Mouse (Mus musculus) monocyte, adult 5-6 weeks (primary cell): Measurements from ENCODE around the gene Acot2. TPM values are rescaled to one million over a fixed set of nuclear protein-coding genes. Genes with fewer than 3 reads are reported as not detected.
"Not testable (repeated sequence)": the region's sequence is repeated elsewhere in the genome, so short reads cannot be mapped to it uniquely, and the experiment has no call there.

ENCODE experiments used
- ATAC-seq: fragments of 153-309, 156-312 bp; replicated peaks from 2 replicates; pipeline ENCODE4 v1.8.0; 2017; ENCODE audit warnings: mild to moderate bottlenecking; ENCODE audit not compliant: low TSS enrichment, insufficient number of reproducible peaks, severe bottlenecking, poor library complexity, low FRiP score
- total RNA-seq: library from RNA; stranded (forward); fragments of 200-1000, 200-491, 200-594 nt; gene quantifications from 3 replicates; pipeline ENCODE4 v1.2.3, GENCODE M21; 2017

Gene Acot2
- total RNA-seq, result 15.4 to 18.4 TPM (median 16.3 TPM) in 3 replicates

DNA sequence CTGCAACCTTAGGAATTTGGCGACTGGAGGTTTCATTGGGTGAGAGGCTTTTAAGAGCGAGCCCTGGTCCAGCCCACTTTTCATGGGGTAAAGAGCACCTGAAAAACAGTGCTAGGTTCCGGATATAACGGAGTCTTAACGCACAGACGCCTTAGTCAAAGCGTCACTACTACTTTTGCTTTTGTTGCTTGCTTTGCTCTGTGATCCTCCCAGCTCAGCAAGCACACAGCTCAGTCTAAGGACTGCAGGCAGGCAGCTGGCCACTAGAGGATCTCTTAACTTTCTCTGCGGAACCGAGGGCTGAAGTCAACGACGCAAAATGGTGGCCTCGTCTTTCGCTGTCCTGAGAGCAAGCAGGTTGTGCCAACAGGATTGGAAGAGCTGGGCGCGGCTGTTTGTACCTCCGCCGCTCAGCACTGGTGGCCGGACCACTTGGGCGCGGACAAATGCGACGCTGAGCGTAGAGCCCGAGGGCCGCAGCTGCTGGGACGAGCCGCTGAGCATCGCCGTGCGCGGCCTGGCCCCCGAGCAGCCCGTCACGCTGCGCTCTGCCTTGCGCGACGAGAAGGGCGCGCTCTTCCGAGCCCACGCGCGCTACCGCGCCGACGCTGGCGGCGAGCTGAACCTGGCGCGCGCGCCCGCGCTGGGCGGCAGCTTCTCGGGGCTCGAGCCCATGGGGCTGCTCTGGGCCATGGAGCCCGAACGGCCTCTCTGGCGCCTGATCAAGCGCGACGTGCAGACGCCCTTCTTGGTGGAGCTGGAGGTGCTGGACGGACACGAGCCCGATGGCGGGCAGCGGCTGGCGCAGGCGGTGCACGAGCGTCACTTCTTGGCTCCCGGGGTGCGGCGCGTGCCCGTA lies at the start of gene Acot2:
Gene Acot2 (plus strand): TSS at position 279 of the 859 bp plus-strand sequence.
- peak; percentile 97 for ATAC-seq

DNA sequence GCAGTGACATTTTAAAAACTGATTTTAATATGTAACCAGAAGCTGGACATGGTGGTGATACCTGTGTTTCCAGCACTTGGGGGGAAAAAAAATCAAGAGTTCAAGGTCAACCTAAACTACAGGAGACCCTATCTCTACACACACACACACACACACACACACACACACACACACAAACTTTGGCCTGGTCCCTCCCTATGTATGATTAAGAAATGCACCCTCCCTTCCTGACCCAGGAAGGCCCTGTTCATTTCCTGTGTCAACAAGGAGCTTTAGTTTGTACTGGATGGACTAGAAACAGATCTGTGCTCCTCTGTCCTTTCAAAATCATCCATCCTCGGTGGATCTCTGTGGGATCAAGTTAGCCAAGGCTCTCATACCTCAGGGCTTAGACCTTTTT lies 49.1 kb upstream of the Acot2 start:
- not testable (repeated sequence) for ATAC-seq

DNA sequence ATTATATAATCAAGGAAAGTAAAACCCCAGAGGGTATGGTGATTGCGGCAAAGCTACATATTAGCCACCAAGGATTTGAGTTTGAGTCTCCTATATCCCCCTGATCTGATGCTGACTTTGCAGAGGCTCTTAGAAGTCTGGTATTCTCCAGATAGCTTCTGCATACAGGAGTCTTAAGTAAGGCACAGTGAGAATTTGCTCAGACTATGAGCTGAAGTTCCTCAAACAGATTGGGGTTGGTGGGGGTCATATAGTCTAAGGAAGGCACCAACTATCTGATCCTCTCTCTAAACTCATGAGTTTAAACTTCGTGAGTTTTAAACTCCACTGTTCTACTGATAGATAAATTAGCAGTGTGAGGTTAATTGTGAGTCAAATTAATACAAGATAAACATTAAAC lies 48.3 kb upstream of the Acot2 start:
- no peak for ATAC-seq

DNA sequence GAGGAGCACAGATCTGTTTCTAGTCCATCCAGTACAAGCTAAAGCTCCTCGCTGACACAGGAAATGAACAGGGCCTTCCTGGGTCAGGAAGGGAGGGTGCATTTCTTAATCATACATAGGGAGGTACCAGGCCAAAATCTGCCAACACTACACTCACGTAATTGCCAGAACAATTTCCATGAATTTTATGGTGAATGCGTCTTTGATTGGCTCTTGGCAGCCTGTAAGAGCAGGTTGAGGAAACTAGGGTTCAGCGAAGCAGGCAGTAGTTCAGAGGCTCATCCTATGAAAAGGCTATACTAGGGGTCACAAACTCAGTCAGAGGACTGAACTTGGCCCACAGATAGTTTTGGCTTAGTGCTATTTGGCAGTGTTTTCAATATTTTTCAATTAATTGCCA lies 47.6 kb upstream of the Acot2 start:
- ATAC-seq, result no peak

DNA sequence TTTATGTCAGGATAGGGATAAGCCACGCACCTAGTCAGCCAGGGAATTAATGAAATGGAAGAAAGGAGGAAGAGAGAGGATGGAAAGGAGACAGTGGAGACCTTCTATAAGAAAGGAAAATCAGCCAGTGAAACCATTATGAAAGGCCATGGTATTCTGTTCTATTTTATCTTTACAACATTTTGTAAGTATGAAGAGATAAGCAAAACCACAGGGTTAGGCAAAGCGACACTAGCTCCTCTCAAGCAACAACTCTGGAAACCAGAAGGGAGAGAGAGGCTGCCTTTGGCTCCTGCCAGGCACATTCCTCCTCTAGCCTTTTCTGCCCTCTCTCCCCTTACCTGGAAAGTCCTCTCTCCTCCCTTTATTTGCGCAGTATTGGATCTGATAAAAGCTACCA lies 45.7 kb upstream of the Acot2 start:
- no peak for ATAC-seq

DNA sequence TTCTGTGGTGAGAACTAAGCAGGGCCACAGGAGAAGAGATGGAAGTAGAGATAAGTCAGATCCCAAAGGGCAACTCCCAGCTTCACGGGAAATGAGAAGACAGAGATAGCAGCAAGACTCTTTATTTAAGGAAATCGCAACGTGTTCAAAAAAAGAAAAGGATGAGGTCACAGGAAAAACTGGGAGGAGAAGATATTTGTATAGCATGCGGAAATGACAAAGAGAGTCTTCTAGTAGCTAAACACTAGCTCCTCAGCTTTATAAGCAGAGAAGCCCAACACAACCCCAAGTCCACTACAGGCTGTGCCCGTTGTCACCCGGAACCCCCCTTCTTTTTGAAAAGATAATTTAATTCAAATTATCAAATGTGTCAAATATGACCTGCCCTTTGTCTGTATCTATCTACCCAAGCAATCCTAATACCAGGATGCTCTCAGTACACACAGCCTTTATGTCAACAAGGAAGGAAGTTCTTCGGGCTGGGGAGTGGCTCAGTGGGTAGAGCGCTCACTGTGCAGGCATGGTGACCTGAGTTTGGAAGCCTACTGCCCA lies 40.3 kb upstream of the Acot2 start:
- ATAC-seq, result no peak

DNA sequence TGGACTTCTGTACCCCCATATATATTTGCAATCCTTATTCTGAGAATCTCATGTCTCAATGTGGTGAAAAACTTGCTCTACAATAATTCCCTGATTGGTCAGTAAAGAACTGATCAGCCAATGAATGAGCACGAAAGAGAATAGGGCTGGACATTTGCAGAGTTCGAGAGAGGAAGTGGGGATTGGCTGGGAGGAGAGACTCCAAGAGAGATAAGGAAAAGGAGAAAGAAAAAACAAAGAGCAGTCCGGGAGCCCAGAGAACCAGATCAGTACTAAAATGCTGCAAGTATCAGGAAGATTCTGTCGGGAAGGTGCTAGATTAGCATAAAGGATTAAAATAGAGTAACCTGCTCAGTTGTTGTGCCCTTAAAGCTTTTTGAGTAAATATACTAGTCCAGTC lies 38.6 kb upstream of the Acot2 start:
- ATAC-seq, result no peak

DNA sequence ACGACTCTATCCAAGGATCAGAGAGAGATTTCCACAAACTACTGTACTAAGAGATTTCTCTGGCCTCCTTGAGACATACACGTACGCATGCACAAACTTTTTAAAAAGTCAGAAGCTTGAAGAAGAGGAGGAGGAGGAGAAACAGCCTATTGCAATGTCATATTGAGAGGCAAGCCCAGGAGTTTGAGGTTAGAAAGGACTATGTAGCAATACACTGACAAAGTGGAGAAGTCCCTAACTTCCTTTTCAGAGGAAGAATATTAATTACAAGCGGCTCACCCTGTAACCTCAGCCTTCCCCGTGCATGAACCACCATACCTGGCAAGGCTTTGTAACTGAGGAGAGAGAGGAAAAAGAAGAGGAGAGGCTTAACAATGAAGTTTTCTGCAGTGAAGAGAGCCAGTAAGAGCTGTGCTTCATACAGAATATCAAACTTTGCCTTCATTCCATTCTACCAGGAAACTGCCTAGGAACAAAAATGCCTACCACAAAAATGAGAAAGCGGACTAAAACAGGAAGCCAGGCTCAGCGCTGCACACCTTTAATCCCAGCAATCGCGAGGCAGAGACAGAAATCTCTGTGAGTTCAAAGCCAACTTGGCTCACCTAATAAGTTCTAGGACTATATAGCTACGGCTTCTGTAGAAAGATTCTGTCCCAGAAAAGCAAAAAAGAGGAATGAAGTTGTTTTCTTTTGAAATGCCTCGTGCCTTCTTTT lies 37.7 kb upstream of the Acot2 start:
- ATAC-seq, result peak; percentile 75

DNA sequence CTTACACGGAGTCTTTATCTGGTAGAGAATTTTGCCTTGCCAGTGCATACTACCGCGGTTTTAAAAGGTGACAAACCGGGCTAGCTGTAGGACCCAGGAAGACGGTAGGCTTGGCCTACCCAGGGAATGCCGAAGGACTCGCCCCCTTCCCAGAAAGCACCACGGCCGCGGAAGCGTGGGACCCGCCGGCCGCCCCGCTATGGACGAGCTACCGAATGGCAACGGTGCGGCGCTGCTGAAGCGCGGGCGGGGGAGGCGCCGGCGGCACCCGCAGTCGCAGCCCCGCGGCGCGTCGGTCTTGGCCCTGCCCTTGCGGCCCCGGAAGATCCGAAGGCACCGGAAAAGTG lies 37.2 kb upstream of the Acot2 start, which contains the start of gene Riox1:
Gene Riox1 (plus strand): TSS at position 116 of the 347 bp plus-strand sequence.
- peak; percentile 83 for ATAC-seq

DNA sequence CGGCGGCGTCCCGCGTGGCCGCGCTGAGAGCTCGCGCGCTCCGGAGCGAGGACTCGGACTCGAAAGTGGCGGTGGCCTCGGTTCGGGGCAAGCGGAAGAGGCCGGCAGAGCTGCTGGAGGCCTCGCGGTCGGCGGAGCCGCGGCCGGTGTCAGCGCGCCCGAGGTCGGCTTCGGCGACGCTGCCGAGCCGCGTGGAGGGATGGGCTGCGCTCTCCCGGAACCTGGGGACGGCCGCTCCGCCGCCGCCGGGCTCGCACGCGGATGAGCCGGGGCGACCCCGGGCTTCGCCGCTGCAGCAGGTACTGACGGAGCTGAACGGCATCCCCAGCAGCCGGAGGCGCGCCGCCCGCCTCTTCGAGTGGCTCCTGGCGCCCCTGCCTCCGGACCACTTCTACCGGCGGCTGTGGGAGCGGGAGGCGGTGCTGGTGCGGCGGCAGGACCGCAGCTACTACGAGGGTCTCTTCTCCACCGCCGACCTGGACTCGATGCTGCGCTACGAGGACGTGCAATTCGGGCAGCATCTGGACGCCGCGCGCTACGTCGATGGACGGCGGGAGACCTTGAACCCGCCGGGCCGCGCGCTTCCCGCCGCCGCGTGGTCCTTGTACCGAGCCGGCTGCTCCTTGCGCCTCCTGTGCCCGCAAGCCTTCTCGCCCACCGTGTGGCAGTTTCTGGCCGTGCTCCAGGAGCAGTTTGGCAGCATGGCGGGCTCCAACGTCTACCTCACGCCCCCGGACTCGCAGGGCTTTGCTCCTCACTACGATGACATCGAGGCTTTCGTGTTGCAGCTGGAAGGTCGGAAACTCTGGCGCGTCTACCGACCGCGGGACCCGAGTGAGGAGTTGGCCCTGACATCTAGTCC lies 36.6 kb upstream of the Acot2 start:
- no peak; the same call in 1 of the 2 replicates for ATAC-seq

DNA sequence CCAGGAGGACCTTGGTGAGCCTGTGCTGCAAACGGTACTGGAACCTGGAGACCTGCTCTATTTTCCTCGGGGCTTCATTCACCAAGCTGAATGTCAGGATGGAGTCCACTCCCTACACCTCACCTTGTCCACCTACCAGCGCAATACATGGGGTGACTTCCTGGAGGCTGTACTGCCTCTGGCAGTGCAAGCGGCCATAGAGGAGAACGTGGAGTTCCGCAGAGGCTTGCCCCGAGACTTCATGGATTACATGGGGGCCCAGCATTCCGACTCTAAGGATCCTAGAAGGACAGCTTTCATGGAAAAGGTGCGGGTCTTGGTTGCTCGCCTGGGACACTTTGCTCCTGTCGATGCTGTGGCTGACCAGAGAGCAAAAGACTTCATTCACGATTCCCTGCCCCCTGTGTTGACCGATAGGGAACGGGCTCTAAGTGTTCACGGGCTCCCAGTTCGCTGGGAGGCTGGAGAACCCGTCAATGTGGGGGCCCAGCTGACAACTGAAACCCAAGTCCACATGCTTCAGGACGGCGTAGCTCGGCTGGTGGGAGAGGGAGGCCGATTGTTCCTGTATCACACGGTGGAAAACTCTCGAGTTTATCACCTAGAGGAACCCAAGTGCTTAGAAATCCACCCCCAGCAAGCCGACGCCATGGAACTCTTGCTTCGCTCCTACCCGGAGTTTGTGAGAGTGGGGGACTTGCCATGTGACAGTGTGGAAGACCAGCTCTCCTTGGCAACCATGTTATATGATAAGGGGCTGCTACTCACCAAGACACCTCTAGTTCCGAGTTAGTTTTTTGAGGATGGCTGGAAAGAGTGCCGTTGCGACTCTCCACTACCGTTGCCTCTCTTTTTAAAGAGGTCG lies 35.7 kb upstream of the Acot2 start:
- no peak for ATAC-seq

DNA sequence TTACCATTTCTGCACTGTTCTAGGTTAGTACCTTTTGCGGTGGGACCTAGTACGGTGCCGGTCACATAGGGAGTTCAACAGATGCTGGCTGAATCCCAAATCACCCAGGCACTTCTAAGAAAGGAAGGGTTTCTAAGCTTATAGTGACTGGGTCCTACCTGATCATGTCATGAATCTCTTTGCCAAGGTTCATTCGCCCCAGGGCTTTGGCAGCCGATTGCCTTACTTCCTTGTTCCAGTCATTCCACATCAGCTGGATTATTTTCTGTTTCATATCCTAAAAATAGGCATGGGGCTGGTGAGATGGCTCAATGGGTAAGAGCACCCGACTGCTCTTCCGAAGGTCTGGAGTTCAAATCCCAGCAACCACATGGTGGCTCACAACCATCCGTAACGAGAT lies 29.4 kb upstream of the Acot2 start:
- ATAC-seq, result no peak

DNA sequence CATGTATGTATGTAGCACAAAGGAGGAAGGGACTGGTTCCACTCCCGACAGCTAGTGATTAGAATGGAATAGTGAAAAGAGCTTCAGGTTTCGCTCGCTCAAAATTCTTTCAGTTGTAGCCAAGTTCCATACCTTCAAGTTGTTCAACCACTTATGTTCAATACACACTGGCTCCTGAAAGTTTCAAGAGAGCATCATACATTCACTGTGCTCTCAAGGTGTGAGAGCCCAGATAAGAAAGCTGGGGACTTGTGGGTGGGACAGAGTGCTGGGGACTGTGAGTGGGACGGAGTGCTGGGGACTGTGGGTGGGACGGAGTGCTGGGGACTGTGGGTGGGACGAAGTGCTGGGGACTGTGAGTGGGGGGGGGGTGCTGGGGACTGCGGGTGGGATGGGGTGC lies 22.4 kb upstream of the Acot2 start:
- ATAC-seq, result no peak

DNA sequence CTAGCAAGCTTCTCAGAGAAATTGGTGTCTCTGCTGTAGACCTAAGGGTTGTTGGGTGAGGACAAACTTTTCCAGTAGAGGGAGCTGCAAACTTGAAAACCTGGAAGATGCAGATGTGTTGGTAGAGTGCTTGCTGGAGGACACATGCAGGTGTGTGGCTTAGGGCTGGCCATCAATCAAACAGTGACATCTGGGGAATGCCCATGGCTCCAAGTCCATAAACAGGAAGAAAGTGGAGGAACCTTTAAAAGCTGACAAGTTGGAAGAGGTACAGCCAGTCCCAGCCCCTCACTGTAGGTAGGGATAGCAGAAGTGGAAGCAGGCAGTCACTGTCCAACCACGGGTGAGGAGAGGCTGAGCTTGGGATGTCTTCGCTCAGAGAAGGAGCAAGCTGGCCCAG lies 15.5 kb upstream of the Acot2 start:
- peak; percentile 61; the same call in 1 of the 2 replicates for ATAC-seq

DNA sequence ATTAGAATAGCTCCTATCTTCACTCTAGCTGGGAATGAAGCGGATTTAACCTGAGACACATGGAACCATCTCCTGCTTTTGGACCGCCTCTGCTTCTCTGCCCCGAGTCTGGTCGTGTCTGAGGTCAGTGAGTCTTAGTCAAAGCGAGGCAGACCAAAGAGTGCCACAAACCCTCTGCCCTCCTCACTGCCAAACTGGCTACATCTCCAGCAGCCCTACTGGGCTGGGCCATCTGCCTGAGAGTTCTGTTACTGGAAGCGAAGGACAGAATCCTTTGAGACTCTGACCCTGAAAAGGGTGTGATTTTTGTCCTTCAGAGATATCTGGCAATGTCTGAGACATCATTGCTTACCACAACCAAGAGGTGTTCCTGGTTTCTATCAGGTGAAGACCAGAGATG lies 8.8 kb upstream of the Acot2 start:
- no peak for ATAC-seq

DNA sequence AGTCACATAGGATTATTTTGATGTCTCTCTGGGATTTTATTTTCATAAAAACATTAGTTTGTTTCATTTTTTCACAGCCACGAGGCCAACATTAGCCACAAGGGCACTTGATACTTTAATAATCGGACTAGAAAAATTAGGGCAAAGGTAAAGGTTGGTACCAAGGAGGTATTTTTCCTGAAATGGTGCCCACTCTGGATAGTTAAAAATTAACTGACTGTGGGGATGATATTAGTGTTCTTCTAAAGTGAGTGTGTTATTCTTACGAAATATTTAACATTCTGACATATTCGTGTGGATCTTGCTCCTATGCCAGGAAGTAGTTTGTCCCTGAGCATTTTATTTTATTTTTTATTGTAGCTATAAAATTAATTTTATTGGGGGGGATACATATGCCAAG lies 6.0 kb upstream of the Acot2 start:
- ATAC-seq, result no peak

DNA sequence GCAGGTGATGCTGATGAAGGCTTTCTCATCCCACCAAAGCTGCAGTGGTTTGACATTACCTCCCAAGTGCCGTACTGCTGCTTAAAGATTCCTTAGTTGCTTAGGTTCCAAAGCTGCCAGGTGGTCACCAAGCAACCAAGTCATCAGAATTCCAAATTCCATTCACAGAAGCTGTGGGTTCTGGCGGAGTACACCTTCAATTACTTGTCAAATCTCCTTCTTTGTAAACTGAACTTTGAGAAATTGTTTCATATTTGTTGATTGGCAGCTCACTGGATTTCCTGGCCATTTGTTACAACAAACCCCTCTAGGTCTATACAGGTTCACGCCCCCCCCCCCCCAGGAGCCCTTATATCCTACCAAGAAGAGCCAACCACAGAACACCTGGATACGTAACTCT lies 2.9 kb upstream of the Acot2 start, which contains the start of gene Heatr4:
Gene Heatr4 (minus strand): TSS at position 101 of the 400 bp plus-strand sequence.
- no peak for ATAC-seq

DNA sequence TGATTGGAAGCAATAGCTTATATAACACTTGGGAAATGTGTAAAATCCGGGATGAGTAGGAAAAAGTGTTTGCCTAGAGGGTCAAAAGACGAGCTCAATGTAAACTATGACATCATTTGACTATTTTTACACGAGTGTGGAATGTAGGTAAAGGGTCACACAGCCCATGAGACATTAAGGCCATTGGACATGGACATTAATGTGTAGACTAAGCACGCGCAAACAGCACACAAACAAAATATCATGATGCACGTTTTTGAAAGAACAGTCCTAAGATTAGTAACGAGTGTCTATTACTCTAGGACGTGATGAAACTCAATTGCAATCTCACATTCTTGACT lies 449 bp upstream of the Acot2 start:
- ATAC-seq, result no peak
